Mouse (Mus musculus) embryonic facial prominence, embryonic 12.5 days (tissue): ENCODE measurements at regions not wholly inside any gene's neighbourhood (a gene's known extent, or its start where the extent isn't known, plus 50 kb on each side); places are given as distances from the start of the nearest gene placed in this dataset.

Experiments used
- ATAC-seq: fragments of 200-750 bp; cut with Nextera tagmentation; 2 replicates; pipeline ENCODE4 v1.8.0; 2017; ENCODE audit not compliant: insufficient number of reproducible peaks, insufficient read depth, low FRiP score, low TSS enrichment
- H3K27ac ChIP-seq: fragments of 300-500 bp; sonication (generic); 2 replicates; pipeline ENCODE4 v1.5.1; 2016; ENCODE audit warnings: mild to moderate bottlenecking
- H3K27me3 ChIP-seq: fragments of 300-500 bp; sonication (generic); 2 replicates; pipeline ENCODE4 v1.6.1; 2016; ENCODE audit warnings: mild to moderate bottlenecking, moderate library complexity
- H3K36me3 ChIP-seq: fragments of 300-500 bp; sonication (generic); 2 replicates; pipeline ENCODE4 v1.6.1; 2016; ENCODE audit warnings: mild to moderate bottlenecking
- H3K4me1 ChIP-seq: fragments of 300-500 bp; sonication (generic); 2 replicates; pipeline ENCODE4 v1.6.1; 2016
- H3K4me2 ChIP-seq: fragments of 300-500 bp; sonication (generic); replicated peaks from 2 replicates; pipeline ENCODE4 v1.6.1; 2016; ENCODE audit warnings: mild to moderate bottlenecking, moderate library complexity
- H3K4me3 ChIP-seq: fragments of 300-500 bp; sonication (generic); 2 replicates; pipeline ENCODE4 v1.5.1; 2016; ENCODE audit warnings: mild to moderate bottlenecking
- H3K9ac ChIP-seq: fragments of 300-500 bp; sonication (generic); 2 replicates; pipeline ENCODE4 v1.6.1; 2016; ENCODE audit warnings: mild to moderate bottlenecking, moderate library complexity
- H3K9me3 ChIP-seq: fragments of 300-500 bp; sonication (generic); 2 replicates; pipeline ENCODE4 v1.6.1; 2016; ENCODE audit warnings: mild to moderate bottlenecking, moderate library complexity
- WGBS: fragments of 180-500 bp; shearing (Covaris S2); methylation state at CpG from one replicate; pipeline ENCODE4 v1.1.7; 2016; 5-methylcytosine and 5-hydroxymethylcytosine counted together

DNA sequence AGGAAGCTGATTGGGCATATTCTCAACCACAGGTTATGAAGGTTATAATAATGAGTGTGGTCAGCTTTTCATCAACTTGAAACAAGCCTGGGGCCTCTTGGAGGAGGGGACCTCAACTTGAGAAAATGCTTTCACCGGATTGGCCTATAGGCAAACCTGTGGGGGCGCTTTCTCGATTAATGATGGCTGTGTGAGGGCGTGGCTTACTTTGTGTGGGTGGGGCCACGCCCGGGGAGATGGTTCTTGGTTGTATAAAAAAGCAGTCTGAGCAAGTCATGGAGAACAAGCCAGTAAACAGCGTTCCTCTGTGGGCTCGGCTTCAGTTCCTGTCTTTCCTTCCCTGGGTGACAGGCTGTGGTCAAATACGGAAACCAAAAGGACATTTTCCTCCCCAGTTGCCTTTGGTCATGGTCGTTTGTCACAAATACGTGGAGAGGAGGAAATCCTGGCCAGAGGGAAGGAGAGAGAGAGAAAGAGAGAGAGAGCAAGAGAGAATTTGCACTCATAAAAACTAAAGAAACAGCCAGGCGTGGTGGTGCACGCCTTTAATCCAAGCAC is 163.1 kb downstream of the Ifng start:
- no peaks in the 10 kb centered on the region for H3K4me1 ChIP-seq
- H3K4me3 ChIP-seq: no peak overlapping the region
- WGBS: 85% methylated on average over 13 of the region's 13 CpGs
- H3K9me3 ChIP-seq: no peaks in the 10 kb centered on the region
- no peak overlapping the region for H3K4me2 ChIP-seq
- no peak overlapping the region for H3K27ac ChIP-seq
- H3K36me3 ChIP-seq: no peaks in the 10 kb centered on the region
- no peak overlapping the region for H3K9ac ChIP-seq
- H3K27me3 ChIP-seq: no peaks in the 10 kb centered on the region
- ATAC-seq: no peak

DNA sequence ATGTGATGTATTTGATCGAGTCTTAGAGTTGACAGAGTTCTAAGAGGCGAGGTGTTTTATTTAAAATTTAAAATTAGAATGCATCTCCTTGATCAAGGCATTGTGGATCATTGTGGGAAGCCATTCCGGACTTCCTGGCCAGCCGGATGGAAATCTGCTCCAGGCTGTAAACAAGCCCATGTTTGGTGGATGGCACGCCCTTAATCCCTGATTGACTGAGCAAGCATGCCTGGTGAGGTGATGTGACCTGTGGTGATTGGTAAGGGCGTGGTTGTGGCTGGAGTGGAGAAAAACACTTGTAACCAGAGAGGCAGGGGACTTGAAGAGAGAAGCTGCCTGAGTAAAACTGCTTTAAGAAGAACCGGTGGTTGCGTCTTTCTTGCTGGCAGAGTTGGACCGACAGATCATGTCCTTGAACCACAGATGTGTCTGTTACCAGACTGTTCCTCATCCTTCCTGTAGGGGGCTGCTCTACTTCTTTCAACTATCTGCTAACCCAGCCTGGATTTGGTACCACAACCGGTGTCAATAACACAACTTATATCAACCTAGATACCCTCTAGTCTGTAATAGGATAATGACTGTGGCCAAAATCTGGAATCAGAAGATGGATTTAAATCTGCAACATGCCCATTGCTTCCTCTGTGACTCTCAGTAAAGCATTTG is 164.4 kb downstream of the Ifng start:
- no peaks in the 10 kb centered on the region for H3K9me3 ChIP-seq
- H3K4me2 ChIP-seq: no peak overlapping the region
- H3K36me3 ChIP-seq: no peaks in the 10 kb centered on the region
- no peaks in the 10 kb centered on the region for H3K4me1 ChIP-seq
- ATAC-seq: no peak
- WGBS: 88% methylated on average over 10 of the region's 10 CpGs
- H3K4me3 ChIP-seq: no peak overlapping the region
- no peak overlapping the region for H3K27ac ChIP-seq
- H3K9ac ChIP-seq: no peak overlapping the region
- H3K27me3 ChIP-seq: no peaks in the 10 kb centered on the region

DNA sequence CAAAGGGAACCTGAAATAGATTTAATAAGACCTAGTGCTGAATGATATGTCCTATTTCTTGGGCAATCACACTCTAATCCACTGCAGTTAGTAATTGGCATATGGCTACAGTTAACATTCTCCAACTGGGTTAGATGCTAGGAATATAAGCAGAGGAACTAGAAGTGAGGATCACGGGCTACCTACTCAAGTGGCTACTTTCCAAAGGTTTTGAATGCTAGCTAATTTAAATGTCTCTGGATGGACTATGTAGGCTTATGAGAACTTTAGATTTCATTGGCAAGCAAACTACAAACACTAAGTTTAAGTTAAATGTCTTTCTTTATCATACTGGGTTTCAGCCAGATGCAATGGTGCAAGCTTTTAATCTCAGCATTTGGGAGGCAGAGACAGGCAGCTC is 166.6 kb downstream of the Ifng start:
- no peak overlapping the region for H3K4me2 ChIP-seq
- ATAC-seq: no peak
- no peak overlapping the region for H3K4me3 ChIP-seq
- WGBS: 83% methylated on average over 1 of the region's 1 CpGs
- no peaks in the 10 kb centered on the region for H3K36me3 ChIP-seq
- H3K9ac ChIP-seq: no peak overlapping the region
- H3K4me1 ChIP-seq: no peaks in the 10 kb centered on the region
- H3K27me3 ChIP-seq: no peaks in the 10 kb centered on the region
- no peaks in the 10 kb centered on the region for H3K9me3 ChIP-seq
- no peak overlapping the region for H3K27ac ChIP-seq

DNA sequence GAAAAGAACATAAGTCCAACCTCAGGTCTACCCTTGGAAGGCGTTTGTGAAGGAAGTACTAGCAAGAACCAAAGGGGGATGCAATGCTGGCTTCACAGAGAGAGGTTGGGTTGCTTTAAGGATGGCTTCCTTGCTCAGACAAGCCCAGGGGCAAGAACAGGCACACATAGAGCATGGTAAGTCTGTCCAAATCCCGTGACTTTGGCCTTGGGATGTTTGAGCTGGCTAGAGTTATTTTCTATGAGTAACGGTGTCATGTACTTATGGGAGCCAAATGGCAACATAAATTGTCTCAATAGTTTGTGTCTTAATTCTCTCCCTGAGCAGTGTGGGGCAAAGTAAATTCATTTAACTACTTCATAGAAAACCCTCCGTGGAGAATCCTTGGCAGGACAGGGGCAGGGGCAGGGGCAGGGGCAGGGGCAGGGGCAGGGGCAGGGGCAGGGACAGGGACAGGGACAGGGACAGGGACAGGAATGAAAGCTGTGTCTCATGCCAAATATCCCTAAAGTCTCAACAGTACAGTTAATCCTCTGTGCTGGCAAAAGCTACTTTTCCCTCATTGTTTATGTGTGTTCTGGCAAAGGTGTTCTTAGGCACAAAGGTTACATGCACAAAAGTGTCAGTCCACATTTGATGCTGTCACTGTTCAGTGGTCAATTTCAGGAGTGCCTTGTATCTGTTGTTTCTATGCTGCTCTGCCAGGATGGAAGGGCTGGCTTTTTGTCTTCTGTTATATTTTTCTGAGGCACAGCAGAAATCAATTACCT is 167.7 kb downstream of the Ifng start:
- no peaks in the 10 kb centered on the region for H3K4me1 ChIP-seq
- 72% methylated on average over 4 of the region's 4 CpGs for WGBS
- H3K27me3 ChIP-seq: no peaks in the 10 kb centered on the region
- H3K36me3 ChIP-seq: no peaks in the 10 kb centered on the region
- H3K4me3 ChIP-seq: no peak overlapping the region
- H3K9ac ChIP-seq: no peak overlapping the region
- H3K4me2 ChIP-seq: no peak overlapping the region
- no peak overlapping the region for H3K27ac ChIP-seq
- no peak for ATAC-seq
- H3K9me3 ChIP-seq: no peaks in the 10 kb centered on the region

DNA sequence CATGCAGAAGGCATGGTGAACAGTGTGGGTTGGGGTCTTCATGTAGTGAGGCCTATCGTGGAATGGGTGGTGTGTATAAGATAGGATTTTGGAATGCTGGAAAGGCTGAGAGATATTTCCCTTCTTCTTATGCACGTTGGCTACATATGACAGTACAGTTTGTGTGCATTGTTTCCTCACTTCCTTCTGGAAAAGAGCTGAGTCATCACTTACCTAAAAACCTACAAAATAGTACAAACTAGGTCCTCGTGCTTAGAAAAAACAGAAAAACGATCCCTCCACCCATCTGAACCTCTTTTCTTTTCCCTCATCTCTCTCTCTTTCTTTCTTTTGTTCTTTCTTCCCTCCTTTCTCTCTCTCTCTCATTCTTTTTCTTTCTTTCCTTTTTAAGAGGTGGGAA is 168.3 kb downstream of the Ifng start:
- no peak for ATAC-seq
- Histone ChIP-seq H3K9me3 (no peaks in the 10 kb centered on the region), H3K27me3 (no peaks in the 10 kb centered on the region), H3K9ac (no peak overlapping the region), H3K27ac (no peak overlapping the region), H3K4me2 (no peak overlapping the region), H3K36me3 (no peaks in the 10 kb centered on the region), H3K4me3 (no peak overlapping the region), H3K4me1 (no peaks in the 10 kb centered on the region)
- 75% methylated on average over 4 of the region's 4 CpGs for WGBS

- Histone ChIP-seq H3K4me2 (no peak overlapping the region), H3K4me3 (no peak overlapping the region), H3K9me3 (no peaks in the 10 kb centered on the region), H3K36me3 (no peaks in the 10 kb centered on the region), H3K27me3 (no peaks in the 10 kb centered on the region), H3K4me1 (no peaks in the 10 kb centered on the region), H3K27ac (no peak overlapping the region), H3K9ac (no peak overlapping the region)
- no peak for ATAC-seq
- WGBS: 79% methylated on average over 7 of the region's 7 CpGs
Observed at GRCm38 (mm10) chr10:118610868-118611461, 170.1 kb downstream of the Ifng start.

- H3K27ac ChIP-seq: no peak overlapping the region
- H3K9ac ChIP-seq: no peak overlapping the region
- 89% methylated on average over 7 of the region's 7 CpGs for WGBS
- H3K27me3 ChIP-seq: no peaks in the 10 kb centered on the region
- H3K36me3 ChIP-seq: no peaks in the 10 kb centered on the region
- H3K9me3 ChIP-seq: no peaks in the 10 kb centered on the region
- no peak overlapping the region for H3K4me3 ChIP-seq
- ATAC-seq: no peak
- H3K4me1 ChIP-seq: no peaks in the 10 kb centered on the region
- no peak overlapping the region for H3K4me2 ChIP-seq
Observed at GRCm38 (mm10) chr10:118612091-118612490, 171.2 kb downstream of the Ifng start.

DNA sequence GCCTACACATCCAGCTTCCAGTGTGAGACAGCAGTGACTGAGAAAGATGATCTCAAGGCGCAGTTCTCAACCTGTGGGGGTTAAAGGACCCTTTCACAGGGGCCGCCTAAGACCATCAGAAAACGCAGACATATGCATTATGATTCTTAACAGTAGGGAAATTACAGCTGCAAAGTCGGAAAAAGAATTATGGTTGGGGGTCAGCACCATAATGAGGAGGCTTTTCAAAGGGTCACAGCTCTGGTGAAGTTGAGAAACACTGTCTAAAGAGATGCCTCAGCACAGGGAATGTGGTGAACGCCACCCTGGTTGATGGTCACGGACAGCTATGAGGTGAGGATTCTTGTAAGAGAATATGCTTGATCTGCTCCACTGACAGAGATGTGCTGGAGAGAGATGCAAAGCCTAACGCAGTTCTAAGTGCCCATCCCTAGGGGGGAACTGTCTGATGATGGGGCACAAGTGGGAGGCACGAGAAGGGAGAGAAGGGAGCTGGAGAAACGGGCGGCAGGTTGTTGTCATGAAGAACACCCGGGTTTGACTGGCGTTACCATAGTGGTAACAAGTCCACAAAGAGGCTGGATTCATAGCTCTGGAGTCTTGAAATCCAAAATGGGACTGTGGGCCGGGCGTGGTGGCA is 172.3 kb downstream of the Ifng start:
- 84% methylated on average over 14 of the region's 14 CpGs for WGBS

DNA sequence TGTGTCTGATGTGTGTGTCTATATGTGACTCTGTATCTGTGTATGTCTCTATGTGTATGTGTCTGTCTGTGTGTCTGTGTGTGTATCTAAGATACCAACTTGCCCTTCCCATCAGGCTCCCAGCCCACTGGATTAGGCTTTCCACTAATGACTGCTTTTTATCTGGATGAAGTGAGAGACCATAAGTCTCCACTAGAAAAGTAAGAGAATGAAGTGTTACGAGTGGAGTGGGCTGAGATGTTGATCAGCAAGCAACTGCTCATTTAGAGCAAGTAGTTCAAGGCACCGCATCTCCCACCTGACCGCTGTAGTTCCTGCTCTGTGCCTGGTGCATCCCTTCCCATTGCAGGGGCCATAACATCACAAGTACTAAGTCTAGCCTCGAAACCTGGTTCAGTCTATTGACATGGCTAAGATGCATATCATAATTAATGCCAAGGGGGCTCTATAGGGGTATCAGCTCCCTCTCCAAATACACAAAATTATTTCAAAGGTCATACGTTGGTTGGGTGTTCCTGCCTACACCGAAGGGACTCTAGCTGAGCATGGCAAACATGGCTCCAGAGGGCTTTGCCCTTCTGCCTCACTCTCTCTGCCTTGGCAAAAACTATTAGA is 173.5 kb downstream of the Ifng start:
- Histone ChIP-seq H3K27me3 (no peaks in the 10 kb centered on the region), H3K4me3 (no peak overlapping the region), H3K9me3 (no peaks in the 10 kb centered on the region), H3K27ac (no peak overlapping the region), H3K4me2 (no peak overlapping the region), H3K36me3 (no peaks in the 10 kb centered on the region), H3K4me1 (no peaks in the 10 kb centered on the region), H3K9ac (no peak overlapping the region)
- no peak for ATAC-seq
- 91% methylated on average over 6 of the region's 6 CpGs for WGBS

More for the DNA sequence above, 172.3 kb downstream of the Ifng start:
- ATAC-seq: no peak
- H3K9me3 ChIP-seq: no peaks in the 10 kb centered on the region
- no peak overlapping the region for H3K4me3 ChIP-seq
- no peaks in the 10 kb centered on the region for H3K27me3 ChIP-seq
- no peak overlapping the region for H3K27ac ChIP-seq
- H3K4me2 ChIP-seq: no peak overlapping the region
- H3K4me1 ChIP-seq: no peaks in the 10 kb centered on the region
- no peaks in the 10 kb centered on the region for H3K36me3 ChIP-seq
- no peak overlapping the region for H3K9ac ChIP-seq

- Histone ChIP-seq H3K4me1 (no peaks in the 10 kb centered on the region), H3K27ac (no peak overlapping the region), H3K9ac (no peak overlapping the region), H3K4me2 (no peak overlapping the region), H3K36me3 (no peaks in the 10 kb centered on the region), H3K27me3 (no peaks in the 10 kb centered on the region), H3K4me3 (no peak overlapping the region), H3K9me3 (no peaks in the 10 kb centered on the region)
- whole genome bisulfite sequencing: 84% methylated on average over 10 of the region's 10 CpGs
- ATAC-seq: no peak
Observed at GRCm38 (mm10) chr10:118615131-118616020, 174.5 kb downstream of the Ifng start.
